Mouse (Mus musculus) G1E-ER4 (cell line): ENCODE data around the gene Ninl. TPM values are rescaled to one million over a fixed set of nuclear protein-coding genes. Genes with fewer than 3 reads are reported as not detected.

Experiments
- GATA1 ChIP-seq: IDR thresholded peaks from one replicate; pipeline ENCODE4 v1.8.0; 2012; ENCODE audit warnings: low read length, inconsistent platforms
- polyA plus RNA-seq: library from polyadenylated mRNA; stranded (reverse); fragments of >175 nt; gene quantifications from 2 replicates; pipeline ENCODE4 v1.2.3, GENCODE M21; 2012

The Ninl gene
- polyA plus RNA-seq, 1 experiment, result 9.6 TPM

DNA sequence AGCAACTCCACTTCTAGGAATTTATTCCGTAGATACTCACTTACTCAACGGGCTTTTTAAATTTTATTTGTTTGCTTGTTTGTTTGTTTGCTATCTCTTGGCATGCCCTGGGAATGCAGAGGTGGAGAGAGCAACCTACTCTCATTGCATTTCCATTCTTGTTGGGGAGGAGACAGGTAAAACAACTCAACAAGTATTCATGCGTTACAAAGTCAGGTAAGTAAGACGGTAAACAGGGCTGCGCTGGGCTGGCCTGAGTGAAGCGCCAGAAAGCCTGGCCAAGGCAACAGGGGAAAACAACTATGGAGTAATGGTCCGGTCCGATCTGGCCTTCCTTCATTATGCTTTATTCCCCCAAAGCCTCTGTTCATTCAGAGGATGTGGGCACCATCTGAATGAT lies 136.8 kb downstream of the Ninl start:
- TF ChIP-seq GATA1, result no peak

DNA sequence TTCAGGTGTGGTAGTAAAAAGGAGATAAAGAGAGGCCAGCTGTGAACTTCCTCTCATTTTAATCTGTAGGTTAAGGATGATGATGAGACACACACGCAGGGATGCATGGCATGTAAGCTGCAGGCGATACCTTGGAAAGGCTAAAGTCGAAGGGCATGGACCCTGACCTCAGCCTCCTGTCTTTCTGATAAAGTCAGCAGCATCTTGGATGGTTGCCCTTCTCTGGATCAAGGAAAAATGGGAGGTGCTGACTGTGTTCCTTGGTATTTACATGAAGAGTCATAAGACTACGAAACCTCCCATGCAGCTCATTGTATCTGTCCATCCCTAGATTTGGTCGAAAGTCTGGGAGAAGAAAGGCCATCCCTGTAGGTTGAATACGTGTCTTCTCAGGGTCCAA lies 138.8 kb downstream of the Ninl start:
- TF ChIP-seq GATA1, result no peak

DNA sequence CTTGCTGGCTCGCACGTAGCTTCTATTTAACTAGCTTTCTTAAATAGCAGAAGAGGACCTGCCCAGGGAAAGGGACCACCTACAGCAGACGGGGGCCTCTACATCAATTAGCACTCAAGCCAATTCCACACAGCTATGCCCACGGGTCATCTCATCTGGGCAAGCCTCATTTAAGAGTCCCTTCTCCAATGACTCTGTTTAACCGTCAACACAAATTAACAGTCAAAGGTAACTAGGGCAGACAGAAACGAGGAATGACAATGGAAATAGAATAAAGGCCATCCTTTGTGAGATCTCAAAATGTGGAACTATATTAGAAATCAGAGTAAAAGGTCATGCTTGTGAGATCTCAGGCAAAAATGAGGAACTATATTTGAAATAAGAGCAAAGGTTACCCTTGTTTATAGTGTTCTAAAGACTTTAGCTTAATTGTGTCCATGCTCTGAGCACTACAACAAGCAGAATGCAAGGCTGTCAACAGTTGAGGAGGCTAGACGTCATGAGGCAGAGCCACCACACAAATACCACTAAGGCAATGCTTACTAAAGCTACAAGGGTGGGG lies 143.4 kb downstream of the Ninl start:
- TF ChIP-seq GATA1, result no peak

DNA sequence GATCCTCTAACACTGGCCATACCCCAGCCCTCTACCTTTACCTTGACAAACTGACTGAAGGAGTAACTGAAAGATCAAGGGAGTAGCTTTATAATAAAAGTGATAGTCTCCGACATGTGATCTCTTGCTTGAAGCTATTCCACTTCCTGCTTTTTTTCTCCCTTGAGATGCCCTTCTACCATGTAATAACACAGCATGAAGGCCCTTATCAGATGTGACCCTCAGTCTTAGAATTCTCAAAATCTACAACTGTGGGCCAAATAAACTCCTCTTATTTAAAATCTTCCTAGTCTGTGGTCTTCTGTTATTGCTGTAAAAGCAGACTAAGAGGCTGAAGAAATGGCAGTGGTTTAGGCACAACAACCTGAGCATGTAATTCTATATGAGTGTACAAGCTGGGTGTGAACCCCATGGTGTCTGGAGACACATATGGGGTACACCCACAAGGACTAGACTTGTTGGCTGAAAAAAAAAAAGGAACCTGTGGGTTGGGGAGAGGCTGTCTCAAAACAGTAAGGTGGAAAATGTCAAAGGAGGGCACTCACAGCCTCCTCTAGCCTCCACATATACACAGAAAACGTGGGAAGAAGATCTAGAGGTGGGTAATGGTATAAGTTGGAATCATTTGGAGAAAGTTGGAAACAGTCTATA lies 144.4 kb downstream of the Ninl start:
- no peak for TF ChIP-seq GATA1

DNA sequence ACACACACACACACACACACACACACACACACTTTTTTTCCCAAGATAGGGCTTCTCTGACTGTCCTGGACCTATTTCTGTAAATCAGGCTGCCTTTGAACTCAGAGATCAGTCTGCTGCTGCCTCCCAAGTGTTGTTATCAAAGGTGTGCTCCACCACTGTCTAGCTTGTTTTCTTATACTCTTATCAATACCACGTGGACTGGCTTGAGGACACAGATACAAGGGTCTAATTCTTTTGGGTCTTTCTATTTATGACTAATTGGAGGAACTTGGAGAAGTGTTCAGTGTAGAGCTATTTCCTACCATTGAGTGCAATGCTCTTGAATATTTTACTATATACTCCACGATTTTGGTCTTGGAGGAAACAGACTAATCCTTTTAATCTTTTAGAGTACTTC lies 151.8 kb downstream of the Ninl start:
- TF ChIP-seq GATA1, result no peak

DNA sequence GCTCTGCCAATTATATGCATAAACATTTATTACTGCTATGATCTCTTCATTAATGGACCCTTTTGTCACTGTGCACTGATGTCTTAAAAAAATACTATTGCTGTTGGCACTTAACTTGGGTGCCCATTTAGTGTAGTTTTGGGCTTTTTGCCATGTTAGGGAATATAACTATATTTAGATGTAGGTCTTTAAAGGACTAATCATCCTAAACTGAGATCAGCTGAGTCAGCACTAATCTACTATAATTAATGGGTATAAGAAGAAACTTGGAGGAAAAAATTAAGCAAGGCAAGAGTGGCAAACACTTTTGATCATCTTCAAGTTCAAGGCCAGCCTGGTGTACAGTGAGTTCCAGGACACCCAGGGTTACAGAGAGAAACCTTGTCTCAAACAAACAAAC lies 152.9 kb downstream of the Ninl start:
- no peak for TF ChIP-seq GATA1

DNA sequence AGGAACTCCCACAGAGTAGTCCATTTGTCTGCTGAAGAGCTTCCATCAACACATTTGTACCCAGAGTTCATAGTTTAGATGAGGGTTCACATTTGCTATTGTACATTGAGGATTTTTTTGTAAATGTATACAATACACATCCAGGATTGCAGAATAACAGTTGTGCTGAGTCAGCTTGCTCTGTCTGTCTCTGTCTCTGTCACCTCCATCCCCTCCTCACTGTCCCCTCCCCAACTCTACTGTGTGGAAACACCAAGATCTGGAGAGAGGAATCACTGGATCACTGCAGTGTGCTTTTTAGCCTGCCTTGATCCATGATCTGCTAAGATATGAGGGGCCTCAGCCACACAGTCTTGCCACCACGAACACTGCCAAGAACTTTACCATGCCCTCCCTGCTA lies 153.4 kb downstream of the Ninl start:
- no peak for TF ChIP-seq GATA1

DNA sequence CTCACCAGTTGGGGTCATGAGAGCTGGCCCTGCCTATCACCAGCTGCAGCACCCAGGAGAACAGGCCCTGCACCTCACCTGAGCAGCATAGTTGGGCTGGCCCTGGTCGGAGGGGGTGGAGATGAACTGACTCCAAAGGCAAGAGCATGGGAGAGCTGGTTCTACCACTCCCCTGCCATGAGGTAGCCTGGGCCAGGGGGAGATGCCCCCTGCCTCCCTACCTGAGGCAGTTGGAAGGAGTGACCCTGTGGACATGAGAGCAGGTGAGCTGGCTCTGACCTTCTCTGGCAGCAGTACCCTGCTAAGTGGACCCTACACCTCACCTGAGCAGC lies 154.4 kb downstream of the Ninl start:
- no peak for TF ChIP-seq GATA1

Other genes starting within 250 kb of the Ninl start
- gene Abhd12, start 134.6 kb downstream of the Ninl start, polyA plus RNA-seq, result 27.8 and 38.3 TPM in 2 replicates
- 23.6 and 23.9 TPM in 2 replicates for gene Gins1, start 134.0 kb downstream of the Ninl start, polyA plus RNA-seq
- 18.4 and 23.7 TPM in 2 replicates for gene Nanp, start within 50 bp of the Ninl start, polyA plus RNA-seq
- gene Gm14151, start 53.0 kb upstream of the Ninl start, polyA plus RNA-seq, result not detected in 2 replicates
- not detected in 2 replicates for gene Gm14147, start 58.9 kb upstream of the Ninl start, polyA plus RNA-seq